Mouse (Mus musculus) macrophage (primary cell): ENCODE measurements around the gene Rhox6. TPM values are rescaled to one million over a fixed set of nuclear protein-coding genes. Genes with fewer than 3 reads are reported as not detected.
"Not testable (repeated sequence)": the region's sequence is repeated elsewhere in the genome, so short reads cannot be mapped to it uniquely, and the experiment has no call there.

Experiments
- H3K27ac ChIP-seq: fragments of 350-480 bp; formaldehyde crosslinking; 2 replicates; pipeline ENCODE4 v1.9.0; 2021
- H3K36me3 ChIP-seq: fragments of 350-480 bp; formaldehyde crosslinking; 2 replicates; pipeline ENCODE4 v1.9.0; 2021; ENCODE audit errors: inconsistent target
- H3K4me3 ChIP-seq: fragments of 350-480 bp; formaldehyde crosslinking; 2 replicates; pipeline ENCODE4 v1.9.0; 2021; ENCODE audit errors: inconsistent target
- H3K79me2 ChIP-seq: fragments of 350-480 bp; formaldehyde crosslinking; 2 replicates; pipeline ENCODE4 v1.9.0; 2021; ENCODE audit errors: inconsistent target
- WGBS: methylation state at CpG from one replicate; pipeline ENCODE4 v1.1.7; 2026; ENCODE audit warnings: inconsistent platforms; ENCODE audit not compliant: missing documents; 5-methylcytosine and 5-hydroxymethylcytosine counted together
- polyA plus RNA-seq: library from polyadenylated mRNA; stranded (reverse); fragments of 250-400 nt; gene quantifications from 3 replicates; pipeline ENCODE4 v1.2.4, GENCODE M21; 2018; ENCODE audit warnings: inconsistent platforms
- total RNA-seq, 78 experiments: library from RNA; depleted of rRNA; stranded (reverse); fragments of 250-400 nt; gene quantifications; 1 replicate in 9 of 78; 2 replicates in 24 of 78; 3 replicates in 43 of 78; 4 replicates in 2 of 78; pipeline ENCODE4 v1.2.4; 2018; ENCODE audit warnings: inconsistent platforms in 56 of 78

Rhox6 gene
- not detected for total RNA-seq (2018; cell fraction: chromatin; rRNA removed)
- total RNA-seq (2018; cell fraction: cytosol; rRNA removed) = not detected
- not detected for total RNA-seq (2018; cell fraction: nucleus; rRNA removed)
- not detected in 3 replicates for polyA plus RNA-seq

DNA sequence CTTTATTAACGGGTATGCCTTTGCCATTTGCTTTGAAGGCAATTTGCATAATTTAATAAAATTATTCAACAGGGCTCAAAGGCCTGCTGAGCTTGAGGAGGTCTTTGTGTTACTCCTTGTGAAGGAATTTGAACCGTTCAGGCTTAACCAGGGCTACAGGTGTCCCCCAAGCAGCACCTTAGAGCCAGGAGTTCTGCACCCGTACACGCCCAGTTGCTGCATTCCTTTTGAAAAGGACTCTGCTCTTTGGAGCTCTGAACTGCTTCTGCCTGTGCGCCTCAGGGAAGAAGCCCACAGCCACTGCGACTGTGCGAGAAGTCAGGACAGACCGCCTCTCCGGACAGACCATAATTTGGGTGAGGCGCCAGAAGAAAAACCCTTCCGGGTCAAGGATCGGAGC is at the start of gene Rhox6:
Rhox6 (plus strand) TSS at position 301 of the 400 bp plus-strand sequence.
- not testable (repeated sequence) for H3K36me3 ChIP-seq, H3K27ac ChIP-seq, H3K4me3 ChIP-seq, H3K79me2 ChIP-seq
- 100% methylated on average over 2 of the region's 12 CpGs for WGBS

DNA sequence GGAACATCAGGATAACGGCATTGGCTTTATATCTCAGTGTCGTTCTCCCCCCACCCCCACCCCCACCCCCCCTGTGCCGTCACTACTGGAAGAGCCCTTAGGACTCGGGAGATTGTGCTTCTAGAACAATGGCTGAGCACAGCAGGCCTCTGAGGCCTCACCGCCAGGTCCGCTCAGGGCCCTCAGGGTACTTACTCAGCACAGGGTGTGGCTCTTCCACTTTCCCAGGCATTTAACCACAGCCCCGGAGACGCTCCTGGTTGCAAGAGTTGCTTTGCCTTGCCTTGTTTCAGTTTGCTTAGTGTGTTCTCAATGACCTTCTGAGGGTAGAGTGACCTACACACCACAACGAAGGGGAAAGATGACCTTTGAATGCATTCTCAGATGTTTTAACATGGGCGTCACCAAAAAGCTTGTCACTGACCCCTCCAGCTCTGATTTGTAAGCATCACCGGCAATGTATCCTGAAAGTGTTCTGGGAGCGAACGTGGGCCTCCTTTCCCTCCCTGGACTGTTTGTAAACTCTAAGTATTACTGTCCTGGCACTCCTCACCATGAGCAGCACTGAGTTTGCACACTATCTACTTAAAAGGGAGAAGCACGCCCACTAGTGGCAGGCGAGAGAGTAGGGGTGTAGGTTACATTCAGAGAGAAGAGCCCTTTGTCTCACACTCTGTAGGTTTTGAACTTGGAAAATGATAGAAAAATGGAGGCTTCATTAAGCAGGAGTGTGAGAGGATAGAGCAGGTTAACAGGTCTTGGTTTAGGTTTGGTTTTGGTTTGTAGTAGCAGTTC is 19.2 kb upstream of the Rhox6 start:
- Histone ChIP-seq H3K79me2 (no peaks in the 10 kb centered on the region), H3K4me3 (no peak overlapping the region), H3K27ac (no peak overlapping the region), H3K36me3 (no peaks in the 10 kb centered on the region)
- 80% methylated on average over 11 of the region's 15 CpGs for WGBS

DNA sequence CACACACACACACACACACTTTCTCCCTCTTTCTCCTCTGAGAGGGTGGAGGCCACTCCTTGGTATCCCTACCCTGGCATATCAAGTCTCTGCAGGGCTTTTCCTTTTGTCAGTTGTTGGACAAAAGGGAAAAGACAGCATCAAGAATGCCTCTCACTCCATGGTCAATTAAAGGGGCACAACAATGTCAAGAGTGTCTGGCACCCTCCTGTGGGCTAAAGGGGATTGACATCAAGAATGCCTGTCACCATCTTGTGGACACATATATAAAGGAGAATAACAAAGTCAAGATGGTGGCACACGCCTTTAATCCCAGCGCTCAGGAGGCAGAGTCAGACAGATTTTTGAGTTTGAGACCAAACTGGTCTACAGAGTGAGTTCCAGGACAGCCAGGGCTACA is 17.3 kb upstream of the Rhox6 start:
- Histone ChIP-seq H3K79me2 (no peaks in the 10 kb centered on the region), H3K36me3 (no peaks in the 10 kb centered on the region), H3K4me3 (no peak overlapping the region), H3K27ac (no peak overlapping the region)
- WGBS = 83% methylated on average over 2 of the region's 2 CpGs

GRCm38 (mm10) chrX:37811179-37811578 is 15.5 kb upstream of the Rhox6 start:
- no peak overlapping the region for H3K27ac ChIP-seq
- 13% methylated on average over 4 of the region's 5 CpGs for WGBS
- H3K4me3 ChIP-seq = no peak overlapping the region
- no peaks in the 10 kb centered on the region for H3K79me2 ChIP-seq
- no peaks in the 10 kb centered on the region for H3K36me3 ChIP-seq

GRCm38 (mm10) chrX:37815665-37816064 is 11.0 kb upstream of the Rhox6 start:
- Histone ChIP-seq H3K4me3 (no peak overlapping the region), H3K27ac (no peak overlapping the region), H3K79me2 (no peaks in the 10 kb centered on the region), H3K36me3 (no peaks in the 10 kb centered on the region)
- WGBS = 69% methylated on average over 10 of the region's 10 CpGs

- H3K79me2 ChIP-seq, H3K36me3 ChIP-seq, H3K27ac ChIP-seq, H3K4me3 ChIP-seq: not testable (repeated sequence)
- WGBS = 40% methylated on average over 1 of the region's 8 CpGs
These were observed 4.7 kb downstream of the Rhox6 start, which contains the start of gene Rhox7a for GRCm38 (mm10) chrX:37831386-37831785. Rhox7a (plus strand) TSS chrX:37831686.

DNA sequence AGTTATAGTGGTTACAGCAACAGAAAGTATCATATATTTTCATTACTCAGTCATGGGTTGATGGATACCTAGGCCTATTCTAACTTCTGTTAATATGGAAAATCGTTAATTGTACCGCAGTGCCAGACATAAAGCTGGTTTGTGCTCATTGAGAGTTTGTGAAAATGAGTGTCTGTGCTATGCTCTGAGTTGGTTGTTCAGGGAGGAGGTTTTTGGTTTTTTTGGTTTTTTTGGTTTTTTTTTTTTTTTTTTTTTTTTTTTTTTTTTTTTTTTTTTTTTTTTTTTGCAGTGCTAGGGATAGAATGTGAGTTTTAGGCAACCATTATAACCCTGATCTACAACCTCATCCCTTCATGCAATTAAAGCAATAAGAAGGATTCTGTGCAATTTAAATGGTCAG is 44.9 kb downstream of the Rhox6 start:
- no peaks in the 10 kb centered on the region for H3K36me3 ChIP-seq
- H3K27ac ChIP-seq = no peak overlapping the region
- no peak overlapping the region for H3K4me3 ChIP-seq
- WGBS = 89% methylated on average over 2 of the region's 2 CpGs
- no peaks in the 10 kb centered on the region for H3K79me2 ChIP-seq

DNA sequence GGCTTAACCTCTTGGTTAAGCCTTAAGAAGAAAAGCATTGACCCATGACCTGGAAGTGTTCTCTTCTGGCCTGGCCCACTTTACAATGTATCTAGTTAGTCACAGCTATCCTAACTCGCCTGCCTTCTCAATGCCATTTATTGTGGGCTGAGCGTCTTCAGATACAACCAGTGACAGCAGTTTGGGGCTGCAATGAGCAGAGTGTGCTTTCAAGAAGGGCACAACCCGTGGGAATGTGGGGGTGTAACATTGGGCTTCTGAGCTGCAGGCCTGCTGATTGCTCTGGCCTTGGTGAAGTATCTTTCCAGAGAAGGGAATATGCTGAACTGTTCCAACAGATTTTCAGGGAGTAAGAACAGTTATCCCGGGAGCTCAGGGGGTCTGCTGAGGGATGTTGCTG is 52.1 kb downstream of the Rhox6 start, which contains the start of gene Rhox8:
Rhox8 (minus strand) TSS at position 101 of the 400 bp plus-strand sequence.
- WGBS = 81% methylated on average over 4 of the region's 4 CpGs
- Histone ChIP-seq H3K4me3 (no peak within 1 kb of the TSS), H3K36me3 (no peaks in the 10 kb centered on the region), H3K79me2 (no peaks in the 10 kb centered on the region), H3K27ac (no peak within 1 kb of the TSS)

Other genes with a start within 250 kb of the Rhox6 start
- not detected in 3 replicates for gene Rhox3f, start 245.9 kb upstream of the Rhox6 start, polyA plus RNA-seq
- gene Rhox4f, start 219.2 kb upstream of the Rhox6 start, polyA plus RNA-seq = not detected in 3 replicates
- not detected in 3 replicates for gene Rhox3g, start 198.3 kb upstream of the Rhox6 start, polyA plus RNA-seq
- gene Rhox2g, start 183.4 kb upstream of the Rhox6 start, polyA plus RNA-seq = not detected in 3 replicates
- gene Rhox4g, start 175.6 kb upstream of the Rhox6 start, polyA plus RNA-seq = not detected in 3 replicates
- gene Rhox3h, start 158.1 kb upstream of the Rhox6 start, polyA plus RNA-seq = not detected in 3 replicates
- gene Rhox2h, start 153.6 kb upstream of the Rhox6 start, polyA plus RNA-seq = not detected in 3 replicates
- not detected in 3 replicates for gene Rhox5, start 22.1 kb upstream of the Rhox6 start, polyA plus RNA-seq
- gene Rhox7a, start 4.8 kb downstream of the Rhox6 start, polyA plus RNA-seq = not detected in 3 replicates
- not detected in 3 replicates for gene Rhox8, start 52.0 kb downstream of the Rhox6 start, polyA plus RNA-seq
- not detected in 3 replicates for gene Rhox7b, start 70.3 kb downstream of the Rhox6 start, polyA plus RNA-seq
- gene Rhox9, start 74.9 kb downstream of the Rhox6 start, polyA plus RNA-seq = not detected in 3 replicates
- not detected in 3 replicates for gene Btg1-ps1, start 191.9 kb downstream of the Rhox6 start, polyA plus RNA-seq
- not detected in 3 replicates for gene Btg1-ps2, start 216.2 kb downstream of the Rhox6 start, polyA plus RNA-seq
- gene Rhox10, start 239.6 kb downstream of the Rhox6 start, polyA plus RNA-seq = not detected in 3 replicates